Mouse (Mus musculus) hindbrain, embryonic 16.5 days (tissue): ENCODE results near the gene Pcare. TPM values are rescaled to one million over a fixed set of nuclear protein-coding genes. Genes with fewer than 3 reads are reported as not detected.
A peak's percentile ranks its signal among the peaks of the same experiment; 100 is the strongest.

Source experiments
- ATAC-seq: fragments of 200-750 bp; cut with Nextera tagmentation; 2 replicates; pipeline ENCODE4 v1.8.0; 2017; ENCODE audit warnings: moderate TSS enrichment, moderate library complexity
- H3K27ac ChIP-seq: fragments of 300-500 bp; sonication (generic); 2 replicates; pipeline ENCODE4 v1.5.1; 2014; ENCODE audit warnings: low read depth, mild to moderate bottlenecking, control low read depth, low read length, moderate library complexity
- H3K27me3 ChIP-seq: fragments of 300-500 bp; sonication (generic); replicated peaks from 2 replicates; pipeline ENCODE4 v1.6.1; 2014; ENCODE audit warnings: low read length; ENCODE audit not compliant: control insufficient read depth, insufficient read depth
- H3K36me3 ChIP-seq: fragments of 300-500 bp; sonication (generic); 2 replicates; pipeline ENCODE4 v1.6.1; 2014; ENCODE audit warnings: mild to moderate bottlenecking, low read length, moderate library complexity, mixed read lengths; ENCODE audit not compliant: control insufficient read depth, insufficient read depth
- H3K4me1 ChIP-seq: fragments of 300-500 bp; sonication (generic); 2 replicates; pipeline ENCODE4 v1.6.1; 2014; ENCODE audit warnings: low read depth, low read length; ENCODE audit not compliant: control insufficient read depth, insufficient read depth
- H3K4me2 ChIP-seq: fragments of 300-500 bp; sonication (generic); 2 replicates; pipeline ENCODE4 v1.6.1; 2014; ENCODE audit warnings: mild to moderate bottlenecking, low read length, control low read depth, moderate library complexity
- H3K4me3 ChIP-seq: fragments of 300-500 bp; sonication (generic); 2 replicates; pipeline ENCODE4 v1.5.1; 2014; ENCODE audit warnings: mild to moderate bottlenecking, low read length, control low read depth, moderate library complexity
- H3K9ac ChIP-seq: fragments of 300-500 bp; sonication (generic); 2 replicates; pipeline ENCODE4 v1.6.1; 2014; ENCODE audit warnings: low read depth, mild to moderate bottlenecking, control low read depth, low read length, moderate library complexity
- H3K9me3 ChIP-seq: fragments of 300-500 bp; sonication (generic); 2 replicates; pipeline ENCODE4 v1.6.1; 2014; ENCODE audit warnings: mild to moderate bottlenecking, low read length, moderate library complexity; ENCODE audit not compliant: control insufficient read depth
- WGBS: fragments of 180-500 bp; shearing (Covaris S2); extraction: QIAGEN DNeasy Blood & Tissue Kit; methylation state at CpG from one replicate; pipeline ENCODE4 v1.1.7; 2014; 5-methylcytosine and 5-hydroxymethylcytosine counted together
- polyA plus RNA-seq: library from polyadenylated mRNA; unstranded; fragments of >200 nt; fragmentation: Nextera tagmentation; extraction: Ambion mirVana; gene quantifications from 2 replicates; pipeline ENCODE4 v1.2.1, GENCODE M21; 2015

Pcare gene
- polyA plus RNA-seq, result 0.03 TPM in 1 of 2 replicates, not detected in the other

- 63% methylated on average over 10 of the region's 10 CpGs for WGBS
- Histone ChIP-seq H3K36me3 (no peaks in the 10 kb centered on the region), H3K27me3 (no peaks in the 10 kb centered on the region), H3K4me2 (no peak within 1 kb of the TSS), H3K9me3 (no peaks in the 10 kb centered on the region), H3K9ac (no peak within 1 kb of the TSS), H3K4me1 (no peaks in the 10 kb centered on the region; the same call in 1 of the 2 replicates), H3K4me3 (no peak within 1 kb of the TSS), H3K27ac (no peak within 1 kb of the TSS)
- no peak for ATAC-seq
These were observed at the start of gene Pcare for GRCm38 (mm10) chr17:71752831-71753230. Gene Pcare, minus strand, starts transcription at chr17:71752894.

DNA sequence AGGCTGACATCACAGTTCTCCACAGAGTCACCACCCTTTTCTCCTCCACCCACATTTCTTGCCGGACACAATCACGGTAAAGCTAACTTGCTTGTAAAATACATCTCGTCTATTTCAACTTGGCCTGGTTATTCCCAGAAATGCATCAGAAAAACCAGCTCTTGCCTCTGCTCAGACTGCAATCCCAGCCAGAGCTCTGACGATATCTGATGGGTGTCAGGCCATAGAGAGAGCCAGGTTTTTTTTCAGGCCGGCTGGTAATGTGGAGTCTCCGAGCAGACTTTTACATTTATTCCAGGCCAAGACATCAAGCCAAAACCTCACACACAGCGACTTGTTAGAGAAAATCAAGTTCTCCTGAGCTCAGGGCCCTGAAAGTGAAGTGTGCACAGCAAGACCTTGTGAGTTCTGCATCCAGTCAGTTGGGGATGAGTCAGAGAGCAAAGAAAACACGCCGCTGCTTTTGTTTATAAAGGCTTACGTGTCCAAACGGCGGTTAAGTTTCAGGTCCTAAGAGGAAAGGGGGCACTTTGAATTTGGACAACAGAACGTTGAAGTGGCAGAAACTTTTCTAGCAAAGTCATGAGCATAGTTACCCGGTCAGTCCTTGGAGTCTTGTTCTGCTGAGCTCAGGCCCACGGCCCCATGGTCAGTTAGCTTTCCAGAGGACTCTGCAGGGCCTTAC is 43.0 kb upstream of the Pcare start:
- ATAC-seq, result no peak
- no peaks in the 10 kb centered on the region for H3K27me3 ChIP-seq
- no peaks in the 10 kb centered on the region for H3K9me3 ChIP-seq
- H3K9ac ChIP-seq, result no peak overlapping the region
- no peaks in the 10 kb centered on the region for H3K4me1 ChIP-seq
- H3K4me3 ChIP-seq, result no peak overlapping the region
- WGBS, result 88% methylated on average over 15 of the region's 15 CpGs
- H3K36me3 ChIP-seq, result peaks cover 11% of the 10 kb centered on the region
- H3K4me2 ChIP-seq, result no peak overlapping the region
- H3K27ac ChIP-seq, result no peak overlapping the region

DNA sequence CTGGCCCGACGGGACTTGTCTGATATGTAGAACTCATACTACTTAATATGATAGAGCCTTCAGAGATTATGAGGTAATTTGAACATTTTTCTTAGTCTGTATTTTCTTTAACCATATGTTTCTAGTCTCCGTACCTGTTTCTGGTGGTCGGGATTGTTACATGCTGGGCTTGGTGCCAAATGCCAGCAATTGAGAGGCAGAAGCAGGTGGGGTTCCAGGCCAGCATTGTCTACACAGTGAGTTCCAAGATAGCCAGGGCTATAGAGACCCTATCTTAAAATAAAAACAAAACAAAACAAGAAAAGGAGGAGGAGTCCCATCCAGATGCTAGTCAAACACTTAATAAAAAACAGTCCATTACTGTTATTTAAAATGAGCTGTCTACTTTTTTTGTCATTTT is 38.9 kb upstream of the Pcare start:
- Histone ChIP-seq H3K4me1 (no peaks in the 10 kb centered on the region), H3K9me3 (no peaks in the 10 kb centered on the region), H3K36me3 (peaks cover 11% of the 10 kb centered on the region), H3K27ac (no peak overlapping the region), H3K27me3 (no peaks in the 10 kb centered on the region), H3K4me2 (no peak overlapping the region), H3K4me3 (no peak overlapping the region), H3K9ac (no peak overlapping the region)
- ATAC-seq, result no peak
- WGBS, result 86% methylated on average over 4 of the region's 4 CpGs

GRCm38 (mm10) chr17:71791109-71791508 is 38.4 kb upstream of the Pcare start:
- no peak overlapping the region for H3K27ac ChIP-seq
- no peak for ATAC-seq
- no peak overlapping the region for H3K4me3 ChIP-seq
- no peaks in the 10 kb centered on the region for H3K27me3 ChIP-seq
- H3K4me2 ChIP-seq, result no peak overlapping the region
- no peak overlapping the region for H3K9ac ChIP-seq
- no peaks in the 10 kb centered on the region for H3K4me1 ChIP-seq
- no peaks in the 10 kb centered on the region for H3K9me3 ChIP-seq
- H3K36me3 ChIP-seq, result peaks cover 11% of the 10 kb centered on the region
- WGBS, result 84% methylated on average over 4 of the region's 4 CpGs

DNA sequence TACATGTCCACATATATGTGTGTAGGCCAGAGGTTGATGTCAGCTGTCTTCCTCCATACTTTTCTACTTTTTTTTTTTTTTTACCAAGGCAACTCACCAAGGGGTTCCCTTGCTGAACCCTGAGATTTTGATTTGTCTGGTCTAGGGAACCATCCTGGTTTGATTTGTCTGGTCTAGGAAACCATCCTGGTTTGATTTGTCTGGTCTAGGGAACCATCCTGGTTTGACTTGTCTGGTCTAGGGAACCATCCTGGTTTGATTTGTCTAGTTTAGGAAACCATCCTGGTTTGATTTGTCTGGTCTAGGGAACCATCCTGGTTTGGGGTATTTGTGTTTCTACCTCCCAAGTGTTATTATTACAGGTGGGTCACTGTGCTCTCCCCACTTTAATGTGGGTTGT is 33.8 kb upstream of the Pcare start:
- peaks cover 2% of the 10 kb centered on the region for H3K36me3 ChIP-seq
- no peaks in the 10 kb centered on the region for H3K9me3 ChIP-seq
- no peak overlapping the region for H3K27ac ChIP-seq
- no peak overlapping the region for H3K4me2 ChIP-seq
- H3K4me1 ChIP-seq, result peaks cover 10% of the 10 kb centered on the region
- no peak overlapping the region for H3K4me3 ChIP-seq
- no peak overlapping the region for H3K9ac ChIP-seq
- no peaks in the 10 kb centered on the region for H3K27me3 ChIP-seq
- no peak for ATAC-seq

- ATAC-seq, result no peak; the same call in 1 of the 2 replicates
- Histone ChIP-seq H3K4me2 (peak overlapping the region; percentile 82), H3K4me3 (peak overlapping the region; percentile 94), H3K9me3 (peaks cover 2% of the 10 kb centered on the region), H3K9ac (peak overlapping the region; percentile 96), H3K27me3 (no peaks in the 10 kb centered on the region), H3K4me1 (peaks cover 10% of the 10 kb centered on the region), H3K36me3 (no peaks in the 10 kb centered on the region), H3K27ac (peak overlapping the region; percentile 25; the same call in 1 of the 2 replicates)
- WGBS, result 6% methylated on average over 10 of the region's 10 CpGs
These were observed 30.7 kb upstream of the Pcare start for GRCm38 (mm10) chr17:71783366-71783735.

- peak; percentile 76 for ATAC-seq
- Histone ChIP-seq H3K4me2 (peak overlapping the region; percentile 82), H3K9ac (peak overlapping the region; percentile 96), H3K4me3 (peak overlapping the region; percentile 94), H3K36me3 (no peaks in the 10 kb centered on the region), H3K9me3 (peaks cover 2% of the 10 kb centered on the region), H3K27me3 (no peaks in the 10 kb centered on the region), H3K4me1 (peaks cover 10% of the 10 kb centered on the region), H3K27ac (peak overlapping the region; percentile 87)
- WGBS, result under 1% methylated on average over 40 of the region's 59 CpGs
These were observed 30.1 kb upstream of the Pcare start for GRCm38 (mm10) chr17:71782699-71783365.

GRCm38 (mm10) chr17:71782242-71782698 is 29.6 kb upstream of the Pcare start:
- under 1% methylated on average over 21 of the region's 29 CpGs for WGBS
- no peaks in the 10 kb centered on the region for H3K36me3 ChIP-seq
- H3K4me3 ChIP-seq, result peak overlapping the region; percentile 94
- peaks cover 10% of the 10 kb centered on the region for H3K4me1 ChIP-seq
- peak; percentile 95 for ATAC-seq
- peak overlapping the region; percentile 96 for H3K9ac ChIP-seq
- peak overlapping the region; percentile 87 for H3K27ac ChIP-seq
- H3K27me3 ChIP-seq, result no peaks in the 10 kb centered on the region
- H3K4me2 ChIP-seq, result peak overlapping the region; percentile 82
- peaks cover 2% of the 10 kb centered on the region for H3K9me3 ChIP-seq

DNA sequence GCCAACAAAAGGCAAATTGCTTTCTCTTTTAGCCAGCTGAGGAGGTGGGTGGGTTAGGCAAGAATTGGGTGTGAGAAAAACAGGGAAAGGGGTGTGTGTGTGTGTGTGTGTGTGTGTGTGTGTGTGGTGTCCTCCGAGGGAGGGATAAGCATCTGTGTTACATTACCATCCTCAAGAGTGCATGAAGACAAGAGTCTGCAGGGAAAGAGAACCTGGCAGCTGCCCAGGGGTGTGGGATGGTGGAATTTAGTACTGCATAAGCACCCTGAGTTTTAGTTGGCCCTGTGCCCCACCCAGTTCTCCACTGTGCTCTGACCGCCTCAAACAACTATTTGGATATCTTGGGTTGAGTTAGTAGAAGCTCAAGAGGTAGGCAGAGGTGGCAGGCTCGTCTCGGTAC is 28.3 kb upstream of the Pcare start:
- Histone ChIP-seq H3K4me1 (peaks cover 10% of the 10 kb centered on the region), H3K9ac (no peak overlapping the region), H3K36me3 (no peaks in the 10 kb centered on the region), H3K27me3 (no peaks in the 10 kb centered on the region), H3K27ac (no peak overlapping the region), H3K4me2 (no peak overlapping the region), H3K4me3 (no peak overlapping the region), H3K9me3 (peaks cover 2% of the 10 kb centered on the region)
- 94% methylated on average over 4 of the region's 4 CpGs for WGBS
- ATAC-seq, result no peak
